Mouse (Mus musculus) adrenal gland, adult 2 months (tissue): ENCODE measurements around the gene Mzt1. TPM values are rescaled to one million over a fixed set of nuclear protein-coding genes. Genes with fewer than 3 reads are reported as not detected.

Experiments used
- DNase-seq: peaks from one replicate; pipeline ENCODE4 v3.0.0; 2021
- polyA plus RNA-seq: library from polyadenylated mRNA; depleted of rRNA; stranded (reverse); fragments of >200 nt; gene quantifications from 2 replicates; pipeline ENCODE4 v1.2.3, GENCODE M21; 2012; rRNA removed
- total RNA-seq, 2 experiments: library from RNA; stranded (reverse); gene quantifications; 2 replicates each; pipeline ENCODE4 v1.2.3; 2021

Mzt1 gene
- total and polyA plus RNA-seq, 3 experiments = 5.1 to 30.3 (median 23.5) TPM

- DNase-seq = no peak
Measured at GRCm38 (mm10) chr14:99010920-99011313, 35.0 kb downstream of the Mzt1 start.

GRCm38 (mm10) chr14:99010224-99010919 is 35.6 kb downstream of the Mzt1 start:
- DNase-seq = peak; percentile 41

DNA sequence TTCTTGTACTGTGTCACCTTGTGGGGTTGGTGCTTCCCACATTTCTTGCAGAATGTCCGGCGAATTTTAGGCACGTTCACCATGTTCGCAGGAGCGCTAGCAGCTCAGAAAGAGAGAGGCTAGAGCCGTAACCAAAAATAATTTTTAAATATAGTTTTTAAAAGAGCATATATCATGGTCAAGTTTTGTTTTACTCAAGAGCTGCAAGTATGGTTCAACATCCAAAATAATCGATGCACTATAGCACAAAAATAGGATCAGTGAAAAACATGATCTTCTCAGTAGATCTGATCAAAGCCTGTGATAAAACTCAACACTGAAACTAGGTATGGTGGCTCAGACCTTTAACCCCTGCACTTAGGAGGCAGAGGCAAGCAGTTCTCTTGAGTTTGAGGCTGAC is 51.7 kb downstream of the Mzt1 start, which contains the start of gene Rpl36a-ps1:
Rpl36a-ps1 (minus strand) TSS at position 101 of the 400 bp plus-strand sequence.
- no peak for DNase-seq

GRCm38 (mm10) chr14:98992482-98992881 is 53.5 kb downstream of the Mzt1 start:
- no peak for DNase-seq

DNA sequence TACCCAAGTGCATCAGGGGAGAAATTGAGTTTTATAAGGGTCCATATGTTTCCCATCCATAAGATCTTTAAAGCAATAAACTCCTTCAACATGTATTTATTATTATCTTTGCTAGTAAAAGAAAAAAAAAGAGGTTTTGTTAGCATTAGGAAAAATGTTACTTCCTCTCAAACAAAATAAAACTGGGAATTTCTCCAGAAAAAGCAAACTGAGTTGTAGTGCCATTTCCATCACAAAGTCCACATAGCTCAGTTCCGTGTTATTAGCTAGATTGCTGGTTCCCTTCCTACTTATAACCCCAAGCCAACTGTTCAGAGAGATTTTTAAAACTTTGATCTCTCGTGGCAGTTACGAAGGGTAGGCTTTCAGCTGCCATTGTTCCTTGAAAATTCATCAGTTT is 55.3 kb downstream of the Mzt1 start:
- no peak for DNase-seq

GRCm38 (mm10) chr14:98989818-98990217 is 56.1 kb downstream of the Mzt1 start:
- DNase-seq = no peak

Other genes with a start within 250 kb of the Mzt1 start
- gene Rpl36a-ps1, start 51.8 kb downstream of the Mzt1 start, total RNA-seq = 1 to 10 TPM; 4.8 to 6.2 TPM
- gene Rpl36a-ps1, start 51.8 kb downstream of the Mzt1 start, polyA plus RNA-seq = not detected in 2 replicates
- gene Bora, start 88 bp upstream of the Mzt1 start, total RNA-seq = 1 to 10 TPM; 1.8 to 2.4 TPM
- 0.70 and 0.75 TPM in 2 replicates for gene Bora, start 88 bp upstream of the Mzt1 start, polyA plus RNA-seq
- gene Pibf1, start 53.3 kb upstream of the Mzt1 start, total RNA-seq = 1 to 10 TPM; 8.5 to 8.9 TPM
- 0.85 and 1.4 TPM in 2 replicates for gene Pibf1, start 53.3 kb upstream of the Mzt1 start, polyA plus RNA-seq
- gene Dis3, start 53.6 kb upstream of the Mzt1 start, total RNA-seq = 10 to 100 TPM; 23.4 to 26.3 TPM
- 4.1 and 5.4 TPM in 2 replicates for gene Dis3, start 53.6 kb upstream of the Mzt1 start, polyA plus RNA-seq